Mouse (Mus musculus): Measurements from ENCODE around the gene Fgg.

The Fgg gene

GRCm38 (mm10) chr3:83007557-83007956, at the start of gene Fgg:
Fgg (plus strand) TSS chr3:83007724.
- DNase-seq (ENCODE audit: low spot score): no peak

DNA sequence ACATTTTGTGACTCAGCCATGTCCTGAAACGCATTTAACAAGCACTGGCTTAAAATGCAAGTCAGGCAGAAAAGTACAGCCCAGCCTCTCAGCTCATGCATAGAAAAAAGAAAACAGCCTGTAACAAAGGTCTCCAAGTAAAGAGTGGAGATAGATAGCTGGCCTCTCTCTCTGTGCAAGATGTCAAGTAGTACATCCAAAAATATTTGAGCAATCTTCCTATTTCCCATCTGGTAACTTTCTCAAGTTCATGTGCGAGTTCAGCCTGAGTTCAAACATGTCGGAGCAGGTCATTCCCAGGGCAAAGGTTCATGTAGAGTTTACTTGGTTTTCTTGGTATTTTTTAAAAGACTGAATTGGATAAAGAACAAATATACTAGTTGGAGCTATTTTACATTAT, 36.5 kb upstream of the Fgg start:
- DNase-seq (ENCODE audit: low spot score): no peak

GRCm38 (mm10) chr3:82980818-82981217, 26.7 kb upstream of the Fgg start:
- no peak for DNase-seq (ENCODE audit: low spot score)

DNA sequence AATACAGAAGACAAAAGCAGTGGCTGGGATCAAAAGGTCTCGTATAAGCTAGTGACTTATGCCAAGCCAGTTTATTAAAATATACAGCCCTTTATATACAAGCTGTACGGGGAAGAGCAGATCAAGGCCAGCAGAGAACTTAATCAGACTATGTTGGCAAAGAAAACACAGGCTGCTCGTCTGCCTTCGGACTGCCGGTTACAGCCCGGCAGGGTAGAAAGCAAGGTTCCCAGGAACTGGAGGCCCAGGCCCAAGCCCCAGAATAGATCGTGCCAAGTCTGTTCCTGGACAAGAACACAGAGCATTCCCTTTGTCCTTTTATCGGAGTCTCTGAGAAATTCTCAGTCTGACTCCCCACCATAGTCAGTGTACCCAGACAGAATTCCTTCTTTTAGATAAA, 25.7 kb upstream of the Fgg start:
- no peak for DNase-seq (ENCODE audit: low spot score)

DNA sequence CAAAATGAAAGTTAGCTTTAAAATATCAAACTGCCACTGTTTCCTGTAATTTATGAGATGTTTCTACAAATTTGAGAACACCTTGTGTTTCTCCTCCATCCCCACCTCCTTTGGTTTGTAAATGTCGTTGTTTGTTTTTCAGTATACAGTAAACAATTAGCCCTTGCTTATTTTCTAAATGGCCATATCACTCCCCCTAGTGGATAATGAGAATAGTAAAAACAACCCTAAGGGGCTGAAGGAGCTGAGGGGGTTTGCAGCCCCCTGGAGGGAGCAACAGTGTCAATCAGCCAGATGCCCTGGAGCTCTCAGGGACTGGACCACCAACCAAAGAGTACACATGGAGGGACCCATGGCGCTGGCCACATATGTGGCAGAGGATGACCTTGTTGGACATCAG, 22.7 kb upstream of the Fgg start:
- no peak for DNase-seq (ENCODE audit: low spot score)

DNA sequence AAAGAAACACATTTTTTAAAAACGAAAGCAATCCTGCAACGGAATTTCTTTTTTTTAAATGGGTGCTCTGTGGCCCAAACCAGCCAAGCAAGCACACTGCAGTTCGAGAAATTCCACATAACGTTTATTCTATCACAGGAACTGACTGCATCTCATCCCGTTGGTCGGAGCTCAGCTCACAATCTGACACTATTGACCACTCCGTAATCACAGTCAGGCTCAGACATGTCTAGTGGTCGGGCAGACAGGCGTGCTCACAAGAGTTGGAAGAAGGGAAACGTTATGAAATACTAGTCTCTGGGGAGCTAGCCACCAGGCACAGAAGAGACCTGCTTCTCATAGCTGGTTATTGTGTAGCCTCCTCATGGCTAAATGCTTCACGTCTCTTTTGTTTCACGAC, 15.6 kb upstream of the Fgg start:
- DNase-seq (ENCODE audit: low spot score): no peak

DNA sequence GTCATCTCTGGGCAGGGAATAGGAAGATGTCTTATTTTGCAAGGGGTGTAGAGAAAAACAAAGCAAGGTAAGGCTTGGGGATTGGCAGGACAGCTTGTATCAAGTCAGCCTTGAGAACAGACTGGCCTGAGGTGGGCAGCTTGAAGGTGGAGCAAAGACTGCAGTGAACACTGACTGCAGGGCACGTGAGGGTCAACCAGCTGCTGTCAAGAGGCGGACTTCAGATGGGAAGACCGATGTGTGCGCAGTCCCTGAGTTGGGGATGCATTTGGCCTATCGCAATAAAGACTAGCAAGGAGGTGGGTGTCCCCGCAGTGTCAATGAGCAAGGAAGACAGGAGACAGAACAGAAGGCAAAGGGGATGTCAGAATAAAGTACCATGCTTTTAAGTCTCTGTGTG, 14.6 kb upstream of the Fgg start:
- no peak for DNase-seq (ENCODE audit: low spot score)

DNA sequence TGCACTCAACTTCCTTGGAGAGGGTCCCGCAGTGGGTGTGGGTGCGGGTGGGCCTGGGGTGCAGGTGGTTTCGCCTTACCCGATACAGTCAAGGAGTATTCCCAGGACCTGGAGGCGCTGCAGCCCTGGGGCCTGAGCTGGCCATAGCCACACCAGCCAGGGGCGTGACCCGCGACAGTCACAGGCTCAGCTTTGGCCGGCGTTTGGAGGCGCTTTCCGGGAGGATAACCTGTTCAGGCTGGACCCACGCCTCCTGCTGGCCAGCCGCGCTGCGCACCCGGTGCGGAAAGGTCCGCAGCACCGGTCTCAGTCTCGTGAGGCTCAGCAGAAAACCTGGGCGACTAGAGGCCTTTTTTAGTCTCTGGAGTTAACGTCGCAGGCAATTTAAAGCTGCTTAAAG, 12.2 kb upstream of the Fgg start:
- DNase-seq (ENCODE audit: low spot score): peak; percentile 45

DNA sequence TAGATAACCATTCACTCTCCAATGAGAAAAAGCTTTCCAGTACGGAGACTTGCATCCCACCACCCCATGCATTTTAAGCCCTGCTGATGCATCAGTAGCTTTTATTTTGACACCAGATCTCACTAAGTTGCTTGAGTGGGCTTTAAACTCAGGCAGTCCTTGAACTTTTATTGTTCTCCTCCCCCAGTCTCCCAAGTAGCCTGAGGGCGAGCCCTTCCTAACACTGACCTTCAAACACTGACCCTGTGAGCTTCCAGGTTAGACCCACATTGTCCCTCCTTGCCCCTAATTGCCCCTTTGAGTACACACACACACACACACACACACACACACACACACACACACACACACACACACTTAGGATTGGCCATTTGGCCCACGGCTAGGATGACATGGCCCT, 10.9 kb upstream of the Fgg start:
- no peak for DNase-seq (ENCODE audit: low spot score)

- no peak for DNase-seq (ENCODE audit: low spot score)
These were observed 8.6 kb upstream of the Fgg start for GRCm38 (mm10) chr3:82998772-82999463.

DNA sequence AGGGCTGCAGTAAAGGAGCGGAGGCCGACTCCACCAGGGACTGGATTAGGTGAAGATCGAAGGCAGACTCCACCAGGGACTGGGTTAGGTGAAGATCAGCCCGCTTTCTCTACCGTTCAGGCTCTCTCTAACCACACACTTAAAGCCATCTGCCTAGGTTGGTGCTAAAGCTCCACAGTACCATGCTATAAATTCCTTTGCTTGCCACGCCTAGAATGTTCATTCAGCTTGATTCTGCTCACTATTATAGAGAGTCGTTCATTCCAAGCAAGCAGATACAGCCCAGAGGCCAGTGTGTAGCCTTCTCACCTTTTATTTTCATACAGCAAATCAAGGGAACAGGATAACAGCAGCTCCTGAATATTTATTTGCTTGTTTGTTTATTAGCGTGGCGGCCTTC, 7.5 kb upstream of the Fgg start:
- DNase-seq (ENCODE audit: low spot score): no peak

DNA sequence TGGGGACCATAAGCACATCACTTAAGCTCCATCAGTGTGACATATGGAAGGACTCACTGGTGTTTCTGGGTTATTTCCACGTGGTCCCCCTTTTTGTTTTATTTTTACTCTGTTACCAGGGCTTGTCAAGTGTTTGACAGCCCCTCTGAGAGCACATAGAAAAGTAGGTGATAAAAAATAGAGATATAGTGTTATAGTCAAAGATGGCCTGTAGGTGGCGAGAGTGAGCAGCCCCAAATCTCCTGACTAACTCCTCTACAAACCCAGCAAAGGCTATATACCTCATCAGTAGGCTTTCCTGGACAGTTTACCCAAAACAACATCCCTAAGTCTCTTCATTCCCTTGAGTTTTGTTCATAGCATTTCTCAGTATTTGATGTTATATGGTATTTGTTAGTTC, 5.3 kb upstream of the Fgg start:
- DNase-seq (ENCODE audit: low spot score): no peak

GRCm38 (mm10) chr3:83003068-83003467, 4.5 kb upstream of the Fgg start:
- DNase-seq (ENCODE audit: low spot score): no peak

- DNase-seq (ENCODE audit: low spot score): no peak
These were observed 2.7 kb upstream of the Fgg start for GRCm38 (mm10) chr3:83004801-83005200.

GRCm38 (mm10) chr3:83010291-83010690, 2.8 kb downstream of the Fgg start:
- DNase-seq (ENCODE audit: low spot score): no peak

- DNase-seq (ENCODE audit: low spot score): no peak
These were observed 3.6 kb downstream of the Fgg start for GRCm38 (mm10) chr3:83011136-83011535.

DNA sequence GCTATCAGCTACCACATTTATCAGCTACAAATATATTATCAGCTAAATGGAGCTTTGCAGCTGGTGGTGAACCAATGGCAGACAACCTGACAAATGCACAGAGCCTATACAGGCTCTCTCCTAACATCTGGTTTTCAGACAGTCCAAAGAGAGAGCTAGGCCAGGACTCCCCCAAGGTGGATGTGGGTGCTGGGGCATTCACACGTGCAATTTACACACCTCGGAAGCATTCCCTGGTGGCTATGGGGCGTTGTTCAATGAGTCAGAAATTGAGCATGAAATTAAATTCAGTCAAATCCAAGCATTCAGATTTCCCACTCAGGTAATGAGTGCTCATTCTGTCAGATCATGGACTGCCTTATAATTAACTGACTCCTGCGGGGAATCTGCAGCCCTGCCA, 4.0 kb downstream of the Fgg start:
- no peak for DNase-seq (ENCODE audit: low spot score)

DNA sequence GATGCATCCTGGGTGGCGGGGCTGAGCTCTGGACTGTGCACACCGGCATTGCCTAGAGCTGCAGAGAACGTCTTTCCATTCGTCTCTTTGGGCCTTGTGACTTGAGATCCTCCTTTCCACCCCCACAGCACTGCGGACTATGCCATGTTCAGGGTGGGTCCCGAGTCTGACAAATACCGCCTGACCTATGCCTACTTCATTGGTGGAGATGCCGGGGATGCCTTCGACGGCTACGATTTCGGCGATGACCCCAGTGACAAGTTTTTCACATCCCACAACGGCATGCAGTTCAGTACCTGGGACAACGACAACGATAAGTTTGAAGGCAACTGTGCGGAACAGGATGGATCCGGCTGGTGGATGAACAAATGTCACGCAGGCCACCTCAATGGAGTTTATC, 5.1 kb downstream of the Fgg start:
- no peak for DNase-seq (ENCODE audit: low spot score)

DNA sequence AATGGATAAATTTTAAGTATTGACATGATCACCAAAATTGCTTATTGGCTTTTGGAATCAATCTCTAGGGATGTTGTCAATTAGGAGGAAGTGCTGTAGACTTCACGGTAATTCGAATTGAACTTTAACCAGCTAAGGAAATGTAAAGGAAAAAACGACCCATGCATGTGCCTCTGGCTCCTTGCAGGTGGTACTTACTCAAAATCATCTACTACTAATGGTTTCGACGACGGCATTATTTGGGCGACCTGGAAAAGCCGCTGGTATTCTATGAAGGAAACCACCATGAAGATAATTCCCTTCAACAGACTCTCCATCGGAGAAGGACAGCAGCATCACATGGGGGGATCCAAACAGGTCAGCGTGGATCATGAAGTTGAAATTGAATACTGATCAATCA, 6.4 kb downstream of the Fgg start:
- no peak for DNase-seq (ENCODE audit: low spot score)

- DNase-seq (ENCODE audit: low spot score): no peak
These were observed 8.7 kb downstream of the Fgg start for GRCm38 (mm10) chr3:83016236-83016635.

- DNase-seq (ENCODE audit: low spot score): no peak
These were observed 12.9 kb downstream of the Fgg start for GRCm38 (mm10) chr3:83020387-83020786.

- no peak for DNase-seq (ENCODE audit: low spot score)
These were observed 13.7 kb downstream of the Fgg start for GRCm38 (mm10) chr3:83021176-83021575.

DNA sequence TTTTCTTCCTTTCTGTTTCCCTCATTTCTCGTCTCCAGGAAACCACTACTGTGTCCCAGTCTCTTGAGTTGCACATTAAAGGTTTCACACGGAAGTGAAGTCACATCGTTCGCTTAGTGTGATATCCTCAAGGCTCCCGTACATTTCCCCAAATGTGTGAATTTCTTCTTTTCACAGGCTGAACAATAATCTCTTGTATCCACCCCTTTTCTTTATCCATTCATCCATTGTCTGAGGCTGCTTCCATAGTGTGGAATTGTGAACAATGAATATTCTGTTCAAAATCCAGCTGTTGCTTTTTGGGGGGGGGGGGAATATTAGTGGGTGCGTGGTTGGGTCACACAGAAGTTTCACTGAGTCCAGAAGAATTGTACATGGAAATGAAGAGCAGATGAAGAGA, 17.5 kb downstream of the Fgg start:
- no peak for DNase-seq (ENCODE audit: low spot score)

- no peak for DNase-seq (ENCODE audit: low spot score)
These were observed 18.2 kb downstream of the Fgg start, which contains the start of gene Fga for GRCm38 (mm10) chr3:83025475-83026301. Fga (plus strand) TSS chr3:83026076.
